Mouse (Mus musculus) neural tube, postnatal 0 days (tissue): ENCODE measurements around the gene Scgb2b17. TPM values are rescaled to one million over a fixed set of nuclear protein-coding genes. Genes with fewer than 3 reads are reported as not detected.

Source experiments
- polyA plus RNA-seq: library from polyadenylated mRNA; unstranded; fragments of >200 nt; fragmentation: Nextera tagmentation; extraction: Ambion mirVana; gene quantifications from 2 replicates; pipeline ENCODE4 v1.2.1, GENCODE M21; 2015

Gene Scgb2b17
- polyA plus RNA-seq = not detected in 2 replicates

GRCm38 (mm10) chr7:33056461-33056860, at the start of gene Scgb2b17:
Scgb2b17 (minus strand) TSS chr7:33056561.

GRCm38 (mm10) chr7:33063149-33063548, 6.8 kb upstream of the Scgb2b17 start, which contains the start of gene Scgb1b17:
Scgb1b17 (plus strand) TSS chr7:33063449.

Other genes starting within 250 kb of the Scgb2b17 start
- not detected in 2 replicates for gene Scgb2b15, start 226.9 kb downstream of the Scgb2b17 start, polyA plus RNA-seq
- gene Scgb1b15, start 220.0 kb downstream of the Scgb2b17 start, polyA plus RNA-seq = not detected in 2 replicates
- gene Scgb1b17, start 6.9 kb upstream of the Scgb2b17 start, polyA plus RNA-seq = not detected in 2 replicates
- not detected in 2 replicates for gene Scgb2b18, start 117.3 kb upstream of the Scgb2b17 start, polyA plus RNA-seq
- gene Scgb1b18, start 129.0 kb upstream of the Scgb2b17 start, polyA plus RNA-seq = not detected in 2 replicates
- gene Scgb2b19, start 223.8 kb upstream of the Scgb2b17 start, polyA plus RNA-seq = not detected in 2 replicates
- gene Scgb1b19, start 230.7 kb upstream of the Scgb2b17 start, polyA plus RNA-seq = not detected in 2 replicates